Mouse (Mus musculus): ENCODE results near the gene Spef2.

Gene Spef2

DNA sequence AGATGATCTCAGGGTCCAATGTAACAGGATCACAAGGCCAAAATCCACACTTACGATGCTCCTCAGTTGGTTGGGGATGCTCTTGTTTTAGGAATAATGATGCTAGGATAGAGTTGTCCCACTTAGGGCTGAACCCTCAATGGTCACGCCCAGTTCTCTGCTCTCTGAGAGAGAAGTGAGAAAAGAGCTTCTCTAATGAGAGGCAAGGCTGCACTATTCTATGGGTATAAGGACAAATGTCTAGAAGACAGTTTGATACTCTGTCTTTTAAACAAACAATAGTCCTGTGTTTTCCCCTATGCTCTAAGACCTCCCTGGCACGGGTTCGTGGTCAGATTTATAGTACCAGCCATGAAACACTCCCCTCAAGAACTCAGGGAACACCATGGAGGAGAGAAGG lies 218.6 kb downstream of the Spef2 start, which contains the start of gene Il7r:
Gene Il7r, minus strand, starts transcription at position 101 of the 400 bp plus-strand sequence.
- no peak for DNase-seq

- no peak for DNase-seq
Measured at GRCm38 (mm10) chr15:9529646-9530045, 219.0 kb downstream of the Spef2 start.
